Mouse (Mus musculus) heart, postnatal 36 days (tissue): ENCODE data around the gene Trp63. TPM values are rescaled to one million over a fixed set of nuclear protein-coding genes. Genes with fewer than 3 reads are reported as not detected.
"Not testable (repeated sequence)": the region's sequence is repeated elsewhere in the genome, so short reads cannot be mapped to it uniquely, and the experiment has no call there.

Experiments
- DNase-seq, 2 experiments: peaks; one replicate each; pipeline ENCODE4 v3.0.0; 2021 to 2022
- intact Hi-C: fragments of 180-260 bp; cut with DNase I; formaldehyde crosslinking; loops from one replicate; pipeline ENCODE4 v1.15.1; 2025
- total RNA-seq, 2 experiments: library from RNA; stranded (reverse); gene quantifications; 2 replicates each; pipeline ENCODE4 v1.2.3; 2021

The Trp63 gene
- under 1 TPM; 0.14 to 0.56 TPM for total RNA-seq

DNA sequence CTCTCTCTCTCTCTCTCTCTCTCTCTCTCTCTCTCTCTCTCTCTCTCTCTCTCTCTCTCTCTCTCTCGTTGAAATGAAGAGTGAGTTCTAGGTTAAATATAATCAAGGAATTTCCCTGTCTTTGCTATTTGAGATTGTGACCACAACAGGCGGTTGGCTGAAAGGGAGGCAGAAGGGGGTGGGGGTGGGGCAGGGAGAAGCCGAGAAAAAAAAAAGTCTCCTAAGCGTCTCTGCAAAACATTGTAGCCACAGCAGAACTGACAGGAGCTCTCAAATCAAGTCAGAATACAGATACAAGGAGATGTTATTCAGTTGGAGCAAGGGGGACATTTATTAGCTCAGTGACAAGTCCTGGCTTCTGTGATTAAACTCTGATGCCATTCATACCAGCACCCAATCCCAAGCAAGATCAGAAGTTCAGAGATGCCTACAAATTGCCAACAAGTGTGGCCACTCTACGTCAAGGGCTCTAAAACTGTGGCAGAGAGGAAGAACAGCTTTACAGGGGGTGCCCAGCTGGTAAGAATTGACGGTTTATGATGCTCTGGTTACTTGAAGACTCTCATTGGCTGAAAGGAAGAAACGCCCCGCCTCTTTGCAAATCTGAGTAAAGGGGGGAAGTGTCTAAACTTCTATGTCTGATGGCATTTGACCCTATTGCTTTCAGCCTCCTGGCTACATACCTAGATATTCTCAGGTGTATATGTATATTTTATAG, at the start of gene Trp63:
Gene Trp63 (plus strand): TSS at position 233 of the 718 bp plus-strand sequence.
- no peak for DNase-seq
- intact Hi-C loops = loop anchor here (10.0 kb wide), 1 partner anchor 261 kb away; no protein-coding TSS in a partner anchor

DNA sequence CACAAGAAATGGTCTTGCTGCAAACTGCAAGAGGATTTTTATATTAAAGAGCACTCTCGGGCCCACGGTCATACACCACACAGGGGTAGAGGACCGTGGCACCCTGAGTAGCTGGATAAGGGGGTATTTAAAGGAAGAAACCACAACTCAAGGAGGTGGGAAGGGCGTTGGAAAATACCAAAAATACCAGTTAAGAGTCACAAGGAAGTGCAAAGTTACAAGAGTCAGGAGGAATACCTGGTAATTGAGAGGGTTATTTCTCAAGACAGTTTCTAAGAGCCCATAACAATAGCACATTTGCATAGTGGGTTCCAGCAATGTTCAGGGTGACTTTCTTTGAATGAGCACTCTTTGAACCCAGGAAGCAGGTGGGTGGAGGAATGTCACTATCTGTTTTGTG, 38.8 kb upstream of the Trp63 start:
- intact Hi-C loops, DNase-seq: not testable (repeated sequence)

GRCm38 (mm10) chr16:25660510-25661235, 22.9 kb upstream of the Trp63 start:
- no peak for DNase-seq
- intact Hi-C loops = no loop called here

- intact Hi-C loops = no loop called here
These were observed 20.4 kb upstream of the Trp63 start for GRCm38 (mm10) chr16:25663116-25663515.

GRCm38 (mm10) chr16:25673861-25674440, 9.6 kb upstream of the Trp63 start:
- intact Hi-C loops = no loop called here
- no peak for DNase-seq

More at GRCm38 (mm10) chr16:25663116-25663515, 20.4 kb upstream of the Trp63 start:
- DNase-seq = no peak

- no peak for DNase-seq
- intact Hi-C loops = loop anchor here (10.0 kb wide), 1 partner anchor 264 kb away; no protein-coding TSS in a partner anchor
These were observed 3.2 kb upstream of the Trp63 start for GRCm38 (mm10) chr16:25680369-25680768.

DNA sequence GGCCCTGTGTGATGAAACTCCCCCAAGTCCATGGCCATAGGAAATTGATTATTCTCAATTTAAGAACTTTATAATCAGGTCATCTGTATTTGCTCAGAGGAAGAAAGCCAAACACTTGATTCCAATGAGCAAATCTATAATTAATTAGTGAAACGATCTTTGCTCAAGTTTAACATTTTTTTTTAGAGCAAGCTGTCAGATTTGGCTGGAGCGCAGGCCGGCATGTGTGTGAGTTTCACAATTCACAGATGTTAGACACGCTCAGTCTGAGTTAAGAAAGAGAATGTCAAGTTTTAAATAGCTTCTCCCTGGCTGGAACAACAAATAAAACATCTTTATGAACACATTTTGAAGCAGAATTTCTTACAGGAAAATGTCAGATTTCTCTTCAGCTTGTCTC, 1.0 kb upstream of the Trp63 start:
- peak in 1 of 2 experiments; percentile 13 for DNase-seq
- intact Hi-C loops = loop anchor here (10.0 kb wide), 1 partner anchor 262 kb away; no protein-coding TSS in a partner anchor

- intact Hi-C loops = loop anchor here (10.0 kb wide), 1 partner anchor 260 kb away; no protein-coding TSS in a partner anchor
- no peak for DNase-seq
These were observed 1.0 kb downstream of the Trp63 start for GRCm38 (mm10) chr16:25684572-25684971.

DNA sequence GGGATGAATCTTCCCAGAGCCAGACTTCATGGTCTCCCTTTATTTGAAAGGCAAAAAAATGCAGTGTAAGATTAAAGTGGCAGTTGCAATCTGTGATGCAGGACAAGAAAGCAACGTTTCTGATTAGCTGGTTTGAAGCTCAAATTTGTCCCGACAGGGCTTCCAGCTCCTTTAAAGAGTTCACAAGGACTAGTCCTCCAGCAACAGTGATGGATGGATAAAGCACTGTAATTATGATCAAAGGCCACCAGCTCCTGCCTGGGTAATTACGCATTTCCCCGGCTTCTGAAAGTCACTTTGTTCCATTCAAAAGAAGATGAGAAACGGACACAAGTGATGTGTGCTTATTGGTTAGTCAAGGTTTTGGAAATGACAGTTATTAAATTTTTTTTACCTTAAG, 7.0 kb downstream of the Trp63 start:
- no peak for DNase-seq
- intact Hi-C loops = no loop called here

DNA sequence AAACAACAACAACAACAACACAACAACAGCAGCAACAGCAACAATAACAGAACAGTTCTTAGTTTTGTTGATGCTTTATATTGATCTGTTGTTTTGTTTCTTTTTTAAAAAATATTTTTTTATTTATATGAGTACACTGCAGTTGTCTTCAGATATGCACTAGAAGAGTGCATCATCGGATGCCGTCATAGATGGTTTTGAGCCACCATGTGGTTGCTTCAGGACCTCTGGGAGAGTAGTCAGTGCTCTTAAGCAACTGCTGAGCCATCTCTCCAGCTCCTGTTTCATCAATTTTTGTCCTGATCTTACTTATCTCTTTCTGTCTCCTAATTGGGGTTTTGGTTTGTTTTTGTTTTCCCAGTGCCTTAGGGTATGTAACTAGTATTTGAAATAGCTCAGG, 17.7 kb downstream of the Trp63 start:
- intact Hi-C loops = no loop called here
- DNase-seq = no peak

DNA sequence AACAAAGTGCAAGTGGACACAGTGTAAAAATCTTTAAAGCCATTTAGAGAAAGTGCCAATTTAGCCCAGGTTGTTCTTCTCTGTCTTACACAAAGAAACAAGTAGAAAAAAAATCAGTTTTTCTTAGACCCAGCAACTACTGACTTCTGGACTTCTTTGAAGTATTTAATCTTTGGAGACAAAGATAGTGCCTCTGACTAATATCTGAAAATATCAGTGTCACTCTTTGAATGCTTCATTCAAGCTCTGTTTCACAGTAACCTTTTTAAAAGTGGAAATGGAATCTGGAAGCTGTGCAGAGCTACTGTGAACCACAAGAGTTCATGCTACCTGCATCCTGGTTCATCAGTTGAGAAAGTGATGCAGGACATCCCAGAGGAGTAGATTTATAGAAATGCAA, 22.7 kb downstream of the Trp63 start:
- DNase-seq = no peak
- intact Hi-C loops = no loop called here

- no peak for DNase-seq
- intact Hi-C loops = no loop called here
These were observed 32.2 kb downstream of the Trp63 start for GRCm38 (mm10) chr16:25715790-25716189.

GRCm38 (mm10) chr16:25723131-25723530, 39.6 kb downstream of the Trp63 start:
- DNase-seq = no peak

DNA sequence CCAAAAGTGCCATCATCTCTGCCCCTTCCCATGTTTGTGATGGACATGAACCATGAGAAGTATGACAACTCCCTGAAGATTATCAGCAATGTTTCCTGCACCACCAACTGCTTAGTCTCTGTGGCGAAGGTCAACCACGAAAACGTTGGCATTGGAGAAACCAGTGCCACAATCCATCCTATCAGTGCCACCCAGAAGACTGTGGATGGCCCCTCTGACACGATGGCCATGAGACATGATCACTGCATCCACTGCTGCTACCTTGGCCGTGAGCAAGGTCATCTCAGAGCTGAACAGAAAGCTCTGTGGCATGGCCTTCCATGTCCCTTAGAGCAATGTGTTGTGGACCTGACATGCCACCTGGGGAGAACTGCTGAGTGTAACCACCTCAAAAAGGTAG, 43.4 kb downstream of the Trp63 start:
- DNase-seq = no peak

More at GRCm38 (mm10) chr16:25723131-25723530, 39.6 kb downstream of the Trp63 start:
- intact Hi-C loops = no loop called here

DNA sequence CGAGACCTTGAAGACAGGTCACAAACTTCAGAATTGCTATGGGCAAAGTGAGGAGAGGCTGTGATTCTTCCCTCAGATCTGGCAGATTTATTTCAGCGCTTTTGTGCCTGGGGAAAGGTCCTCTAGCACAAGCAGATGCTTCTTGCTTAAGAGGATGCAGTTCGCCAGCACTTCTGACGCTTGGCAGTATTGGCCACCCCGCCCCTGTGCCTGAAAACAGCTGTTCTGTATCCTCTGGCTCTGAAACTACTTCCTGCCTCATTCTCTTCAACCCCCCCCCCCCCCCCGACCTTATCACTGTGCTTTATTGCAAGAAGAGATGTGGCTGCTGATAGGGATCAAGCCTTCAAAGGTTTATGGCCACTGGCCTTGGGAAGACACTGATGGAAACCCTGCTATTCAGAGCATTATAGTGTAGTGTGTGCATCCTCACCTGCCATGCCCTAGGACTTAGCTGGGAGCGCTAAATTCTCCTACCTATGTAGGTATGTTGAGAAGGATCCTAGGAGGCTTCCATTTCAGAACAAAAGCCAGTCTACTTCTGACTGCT, 44.5 kb downstream of the Trp63 start:
- intact Hi-C loops = no loop called here

More for the DNA sequence above, 43.4 kb downstream of the Trp63 start:
- intact Hi-C loops = no loop called here

GRCm38 (mm10) chr16:25736912-25737311, 53.3 kb downstream of the Trp63 start:
- no peak for DNase-seq
- intact Hi-C loops = no loop called here

More for the DNA sequence above, 44.5 kb downstream of the Trp63 start:
- peak; percentile 16 to 19 for DNase-seq

GRCm38 (mm10) chr16:25737623-25738050, 54.1 kb downstream of the Trp63 start:
- intact Hi-C loops = no loop called here

GRCm38 (mm10) chr16:25746807-25747206, 63.2 kb downstream of the Trp63 start:
- intact Hi-C loops = no loop called here

More at GRCm38 (mm10) chr16:25737623-25738050, 54.1 kb downstream of the Trp63 start:
- no peak for DNase-seq

GRCm38 (mm10) chr16:25751866-25752265, 68.3 kb downstream of the Trp63 start:
- no peak for DNase-seq
- intact Hi-C loops = no loop called here

More at GRCm38 (mm10) chr16:25746807-25747206, 63.2 kb downstream of the Trp63 start:
- peak; percentile 11 to 13 for DNase-seq

- intact Hi-C loops = no loop called here
- no peak for DNase-seq
These were observed 74.5 kb downstream of the Trp63 start for GRCm38 (mm10) chr16:25758108-25758507.

- intact Hi-C loops = no loop called here
These were observed 82.0 kb downstream of the Trp63 start for GRCm38 (mm10) chr16:25765549-25765948.

More at GRCm38 (mm10) chr16:25765549-25765948, 82.0 kb downstream of the Trp63 start:
- no peak for DNase-seq
